Mouse (Mus musculus) ES-E14 (cell line): Measurements from ENCODE around the gene Dnaaf2.

Experiments
- CHD2 ChIP-seq: IDR thresholded peaks from 2 replicates; pipeline ENCODE4 v1.6.1; 2014; ENCODE audit warnings: mild to moderate bottlenecking, low read depth, low read length, inconsistent platforms
- HCFC1 ChIP-seq: IDR thresholded peaks from 2 replicates; pipeline ENCODE4 v1.6.1; 2012; ENCODE audit warnings: low read length, inconsistent platforms, borderline replicate concordance; ENCODE audit not compliant: insufficient read depth
- MAFK ChIP-seq: IDR thresholded peaks from 2 replicates; pipeline ENCODE4 v1.6.1; 2014; ENCODE audit warnings: mild to moderate bottlenecking, low read depth, low read length, inconsistent platforms; ENCODE audit not compliant: insufficient read depth
- ZC3H11A ChIP-seq: IDR thresholded peaks from 2 replicates; pipeline ENCODE4 v1.6.1; 2012; ENCODE audit warnings: low read depth, mild to moderate bottlenecking, inconsistent platforms, low read length, borderline replicate concordance
- ZNF384 ChIP-seq: IDR thresholded peaks from 2 replicates; pipeline ENCODE4 v1.6.1; 2012; ENCODE audit warnings: low read depth, low read length, inconsistent platforms

GRCm38 (mm10) chr12:69213186-69213777 is 15.1 kb upstream of the Dnaaf2 start:
- no peak for TF ChIP-seq MAFK
- no peak for TF ChIP-seq ZC3H11A
- peak; percentile 68 for TF ChIP-seq ZNF384
- no peak for TF ChIP-seq CHD2
- TF ChIP-seq HCFC1, result no peak
